Mouse (Mus musculus) embryonic facial prominence, embryonic 14.5 days (tissue): Measurements from ENCODE around the gene Lgals3bp. TPM values are rescaled to one million over a fixed set of nuclear protein-coding genes. Genes with fewer than 3 reads are reported as not detected.
A peak's percentile ranks its signal among the peaks of the same experiment; 100 is the strongest.

Source experiments
- ATAC-seq: fragments of 200-750 bp; cut with Nextera tagmentation; 2 replicates; pipeline ENCODE4 v1.8.0; 2017; ENCODE audit warnings: low read depth, moderate number of reproducible peaks, moderate TSS enrichment
- DNase-seq: peaks from one replicate; pipeline ENCODE4 v3.0.0-alpha.2; 2015; ENCODE audit warnings: low spot score
- H3K27ac ChIP-seq: fragments of 300-500 bp; sonication (generic); replicated peaks from 2 replicates; pipeline ENCODE4 v1.5.1; 2014; ENCODE audit warnings: low read depth, mild to moderate bottlenecking, low read length, moderate library complexity
- H3K27me3 ChIP-seq: fragments of 300-500 bp; sonication (generic); replicated peaks from 2 replicates; pipeline ENCODE4 v1.6.1; 2014; ENCODE audit warnings: low read length; ENCODE audit not compliant: control insufficient read depth, insufficient read depth
- H3K36me3 ChIP-seq: fragments of 300-500 bp; sonication (generic); 2 replicates; pipeline ENCODE4 v1.6.1; 2014; ENCODE audit warnings: low read length, mixed read lengths; ENCODE audit not compliant: control insufficient read depth, insufficient read depth
- H3K4me1 ChIP-seq: fragments of 300-500 bp; sonication (generic); 2 replicates; pipeline ENCODE4 v1.6.1; 2014; ENCODE audit warnings: antibody characterized with exemption, low read length; ENCODE audit not compliant: control insufficient read depth, insufficient read depth
- H3K4me2 ChIP-seq: fragments of 300-500 bp; sonication (generic); 2 replicates; pipeline ENCODE4 v1.6.1; 2014; ENCODE audit warnings: low read depth, mild to moderate bottlenecking, low read length, moderate library complexity, mixed read lengths
- H3K4me3 ChIP-seq: fragments of 300-500 bp; sonication (generic); 2 replicates; pipeline ENCODE4 v1.5.1; 2014; ENCODE audit warnings: low read depth, mild to moderate bottlenecking, low read length
- H3K9ac ChIP-seq: fragments of 300-500 bp; sonication (generic); 2 replicates; pipeline ENCODE4 v1.6.1; 2014; ENCODE audit warnings: low read depth, mild to moderate bottlenecking, low read length, moderate library complexity, mixed read lengths
- H3K9me3 ChIP-seq: fragments of 300-500 bp; sonication (generic); 2 replicates; pipeline ENCODE4 v1.6.1; 2016; ENCODE audit warnings: low read length; ENCODE audit not compliant: control insufficient read depth
- WGBS: fragments of 180-500 bp; shearing (Covaris S2); extraction: QIAGEN DNeasy Blood & Tissue Kit; methylation state at CpG from one replicate; pipeline ENCODE4 v1.1.7; 2014; 5-methylcytosine and 5-hydroxymethylcytosine counted together
- polyA plus RNA-seq: library from polyadenylated mRNA; unstranded; fragments of >200 nt; fragmentation: Nextera tagmentation; extraction: Ambion mirVana; gene quantifications from 2 replicates; pipeline ENCODE4 v1.2.1, GENCODE M21; 2014

The Lgals3bp gene
- polyA plus RNA-seq, 1 experiment from 2014 or later: 14.2 TPM

GRCm38 (mm10) chr11:118427266-118427779 lies 25.4 kb upstream of the Lgals3bp start:
- peak overlapping the region; percentile 60; the same call in 1 of the 2 replicates for H3K9ac ChIP-seq
- no peak for DNase-seq
- peaks cover 65% of the 10 kb centered on the region for H3K4me1 ChIP-seq
- H3K27ac ChIP-seq: peak overlapping the region; percentile 81
- no peaks in the 10 kb centered on the region for H3K27me3 ChIP-seq
- no peaks in the 10 kb centered on the region for H3K36me3 ChIP-seq
- no peak overlapping the region for H3K4me3 ChIP-seq
- ATAC-seq: no peak
- no peaks in the 10 kb centered on the region for H3K9me3 ChIP-seq
- peak overlapping the region; percentile 64 for H3K4me2 ChIP-seq
- 28% methylated on average over 3 of the region's 3 CpGs for WGBS

- no peaks in the 10 kb centered on the region for H3K36me3 ChIP-seq
- no peaks in the 10 kb centered on the region for H3K9me3 ChIP-seq
- ATAC-seq: no peak
- no peak overlapping the region for H3K27ac ChIP-seq
- H3K4me1 ChIP-seq: peaks cover 59% of the 10 kb centered on the region
- H3K4me2 ChIP-seq: no peak overlapping the region
- DNase-seq: no peak
- H3K9ac ChIP-seq: no peak overlapping the region
- whole genome bisulfite sequencing: 73% methylated on average over 5 of the region's 5 CpGs
- no peaks in the 10 kb centered on the region for H3K27me3 ChIP-seq
- no peak overlapping the region for H3K4me3 ChIP-seq
These were observed 24.9 kb upstream of the Lgals3bp start for GRCm38 (mm10) chr11:118426765-118427164.

GRCm38 (mm10) chr11:118424621-118425335 lies 22.9 kb upstream of the Lgals3bp start:
- DNase-seq (no peak), ATAC-seq (no peak)
- no peaks in the 10 kb centered on the region for H3K9me3 ChIP-seq
- 44% methylated on average over 13 of the region's 13 CpGs for WGBS
- H3K36me3 ChIP-seq: no peaks in the 10 kb centered on the region
- no peaks in the 10 kb centered on the region for H3K27me3 ChIP-seq
- H3K9ac ChIP-seq: peak overlapping the region; percentile 53; the same call in 1 of the 2 replicates
- H3K27ac ChIP-seq: 0 out of 2 replicates have a peak overlapping the region, but pooled peaks have one; percentile 17
- peaks cover 43% of the 10 kb centered on the region for H3K4me1 ChIP-seq
- H3K4me2 ChIP-seq: no peak overlapping the region
- no peak overlapping the region for H3K4me3 ChIP-seq

- no peaks in the 10 kb centered on the region for H3K36me3 ChIP-seq
- peak overlapping the region; percentile 79 for H3K27ac ChIP-seq
- peak; percentile 30; the same call in 1 of the 2 replicates for ATAC-seq
- no peaks in the 10 kb centered on the region for H3K9me3 ChIP-seq
- H3K4me2 ChIP-seq: peak overlapping the region; percentile 49
- DNase-seq: peak; percentile 93
- H3K4me1 ChIP-seq: peaks cover 36% of the 10 kb centered on the region
- peak overlapping the region; percentile 53; the same call in 1 of the 2 replicates for H3K9ac ChIP-seq
- H3K27me3 ChIP-seq: no peaks in the 10 kb centered on the region
- H3K4me3 ChIP-seq: 0 out of 2 replicates have a peak overlapping the region, but pooled peaks have one; percentile 8
- 5% methylated on average over 18 of the region's 18 CpGs for WGBS
These were observed 21.5 kb upstream of the Lgals3bp start for GRCm38 (mm10) chr11:118423266-118423971.

GRCm38 (mm10) chr11:118420261-118420660 lies 18.4 kb upstream of the Lgals3bp start:
- Histone ChIP-seq H3K9ac (no peak overlapping the region; the same call in 1 of the 2 replicates), H3K4me2 (no peak overlapping the region), H3K9me3 (no peaks in the 10 kb centered on the region), H3K36me3 (peaks cover 6% of the 10 kb centered on the region; the same call in 1 of the 2 replicates), H3K4me3 (no peak overlapping the region), H3K27me3 (no peaks in the 10 kb centered on the region), H3K4me1 (peaks cover 30% of the 10 kb centered on the region), H3K27ac (no peak overlapping the region)
- WGBS: 75% methylated on average over 7 of the region's 7 CpGs
- ATAC-seq (no peak), DNase-seq (no peak)

- Histone ChIP-seq H3K9me3 (no peaks in the 10 kb centered on the region), H3K27me3 (no peaks in the 10 kb centered on the region), H3K36me3 (peaks cover 17% of the 10 kb centered on the region), H3K4me1 (peaks cover 17% of the 10 kb centered on the region), H3K9ac (peak within 1 kb of the TSS; percentile 95), H3K27ac (peak within 1 kb of the TSS; percentile 81), H3K4me2 (peak within 1 kb of the TSS; percentile 92), H3K4me3 (peak within 1 kb of the TSS; percentile 91)
- peak; percentile 97 for ATAC-seq
- 0% methylated on average over 27 of the region's 50 CpGs for WGBS
- peak; percentile 100 for DNase-seq
These were observed 17.1 kb upstream of the Lgals3bp start, which contains the start of gene Cant1 for GRCm38 (mm10) chr11:118418834-118419504. Gene Cant1 (minus strand): TSS chr11:118419086.

- Histone ChIP-seq H3K27me3 (no peaks in the 10 kb centered on the region), H3K4me2 (peak overlapping the region; percentile 92), H3K27ac (peak overlapping the region; percentile 74; the same call in 1 of the 2 replicates), H3K9ac (peak overlapping the region; percentile 95), H3K36me3 (peaks cover 21% of the 10 kb centered on the region), H3K4me3 (peak overlapping the region; percentile 91), H3K9me3 (no peaks in the 10 kb centered on the region), H3K4me1 (peaks cover 12% of the 10 kb centered on the region)
- 3% methylated on average over 12 of the region's 12 CpGs for WGBS
- no peak for DNase-seq
- ATAC-seq: peak; percentile 22
These were observed 16.5 kb upstream of the Lgals3bp start for GRCm38 (mm10) chr11:118418442-118418833.

GRCm38 (mm10) chr11:118417496-118417895 lies 15.6 kb upstream of the Lgals3bp start:
- WGBS: 92% methylated on average over 9 of the region's 9 CpGs
- ATAC-seq: no peak
- H3K4me2 ChIP-seq: peak overlapping the region; percentile 92
- peaks cover 21% of the 10 kb centered on the region for H3K36me3 ChIP-seq
- no peaks in the 10 kb centered on the region for H3K9me3 ChIP-seq
- no peak for DNase-seq
- no peak overlapping the region for H3K27ac ChIP-seq
- 0 out of 2 replicates have a peak overlapping the region, but pooled peaks have one; percentile 95 for H3K9ac ChIP-seq
- H3K4me1 ChIP-seq: peaks cover 10% of the 10 kb centered on the region
- no peak overlapping the region for H3K4me3 ChIP-seq
- H3K27me3 ChIP-seq: no peaks in the 10 kb centered on the region
